Mouse (Mus musculus): ENCODE measurements around the gene Gbp6.
"Not testable (repeated sequence)": the region's sequence is repeated elsewhere in the genome, so short reads cannot be mapped to it uniquely, and the experiment has no call there.

DNA sequence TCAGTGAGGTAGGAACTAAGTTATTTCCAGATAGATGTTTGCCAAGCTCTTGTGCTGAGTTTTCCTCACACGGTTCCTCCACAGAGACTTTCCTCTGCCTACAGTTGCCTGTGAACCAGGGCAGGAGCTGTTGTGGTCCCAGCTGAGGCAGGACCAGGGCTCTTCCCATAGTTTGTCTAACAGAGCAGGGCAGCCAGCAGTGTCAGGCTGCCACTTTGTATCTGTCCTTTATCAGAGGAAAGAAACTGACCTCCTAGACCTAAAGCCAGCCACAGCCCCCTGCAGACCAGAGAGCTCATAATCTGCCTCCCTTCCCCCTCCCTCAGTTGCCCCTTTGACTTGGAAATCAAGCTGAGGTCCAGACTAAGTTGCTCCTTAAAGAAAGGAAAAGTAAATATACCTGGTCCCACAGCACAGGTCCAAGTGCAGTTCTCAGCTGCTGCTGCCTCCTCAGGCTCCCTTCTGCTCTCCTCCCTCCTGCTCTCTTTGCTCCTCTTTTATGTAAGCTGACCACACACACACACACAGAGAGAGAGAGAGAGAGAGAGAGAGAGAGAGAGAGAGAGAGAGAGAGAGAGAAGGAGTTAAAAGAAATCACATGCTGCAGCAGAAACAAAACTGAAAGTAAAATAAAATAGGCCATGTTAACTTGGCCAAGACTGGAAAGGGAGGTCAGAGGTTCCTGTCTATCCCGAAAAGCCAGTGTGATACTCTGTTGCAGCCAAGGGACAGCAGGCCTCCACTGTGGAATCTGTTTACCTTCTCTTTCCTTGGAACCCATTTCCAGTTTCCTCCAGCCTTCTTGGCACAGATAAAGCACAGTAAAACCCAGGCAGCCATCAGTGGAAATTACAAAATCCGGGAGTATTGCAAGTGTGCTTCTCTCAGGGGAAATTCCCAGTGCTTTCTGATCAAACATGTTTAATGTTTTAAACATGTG, at the start of gene Gbp6, which contains the start of gene Gm43302:
- TF ChIP-seq CTCF (IDR thresholded peaks at IDR 0.05), result not testable (repeated sequence)
- TF ChIP-seq EP300 (IDR thresholded peaks at IDR 0.05), result 0 out of 2 replicates have a peak, but pooled peaks have one; percentile 28

Measured in lung, postnatal 0 days (tissue).